Mouse (Mus musculus) erythroblast, embryonic 14.5 days (primary cell): ENCODE measurements around the gene Ing1. TPM values are rescaled to one million over a fixed set of nuclear protein-coding genes. Genes with fewer than 3 reads are reported as not detected.

Source experiments
- H3K27me3 ChIP-seq: 2 replicates; pipeline ENCODE4 v1.6.1; 2012; ENCODE audit warnings: inconsistent platforms; ENCODE audit not compliant: control insufficient read depth
- H3K36me3 ChIP-seq: 2 replicates; pipeline ENCODE4 v1.6.1; 2012; ENCODE audit warnings: mild to moderate bottlenecking, inconsistent platforms; ENCODE audit not compliant: control insufficient read depth
- H3K4me1 ChIP-seq: 2 replicates; pipeline ENCODE4 v1.6.1; 2012; ENCODE audit warnings: inconsistent platforms; ENCODE audit not compliant: control insufficient read depth
- H3K4me3 ChIP-seq: replicated peaks from 2 replicates; pipeline ENCODE3; 2012; ENCODE audit warnings: moderate library complexity, mild to moderate bottlenecking, inconsistent platforms
- H3K9me3 ChIP-seq: 2 replicates; pipeline ENCODE4 v1.6.1; 2012; ENCODE audit warnings: low read length, inconsistent platforms, mixed read lengths; ENCODE audit not compliant: control insufficient read depth
- GATA1 ChIP-seq: IDR thresholded peaks from 2 replicates; pipeline ENCODE4 v1.6.1; 2012; ENCODE audit warnings: low read length, inconsistent platforms, mixed read lengths
- TAL1 ChIP-seq: IDR thresholded peaks from 3 replicates; pipeline ENCODE4 v1.6.1; 2012; ENCODE audit warnings: low read length, inconsistent platforms, mixed read lengths
- polyA plus RNA-seq: library from polyadenylated mRNA; stranded (reverse); fragments of >175 nt; gene quantifications from 2 replicates; pipeline ENCODE4 v1.2.3, GENCODE M21; 2012

Ing1 gene
- polyA plus RNA-seq, 1 experiment = 4.3 TPM

DNA sequence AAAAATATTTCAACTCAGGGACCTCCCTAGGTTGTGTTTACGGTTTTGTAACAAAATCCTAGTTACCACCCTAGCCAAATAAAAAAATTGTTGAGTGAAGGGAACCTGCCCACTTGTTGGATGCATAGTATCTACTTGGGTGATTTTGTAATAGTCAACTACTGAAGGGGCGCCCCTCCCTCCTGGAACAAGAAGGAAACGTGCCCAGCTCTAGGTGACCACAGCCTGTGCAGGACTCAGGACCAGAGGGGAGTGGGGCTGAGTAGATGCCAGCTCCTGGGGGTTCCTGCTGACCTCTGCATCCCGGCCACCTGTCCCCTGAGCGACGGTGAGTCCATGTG is 37.3 kb upstream of the Ing1 start:
- peaks cover 84% of the 10 kb centered on the region for H3K36me3 ChIP-seq
- no peak for TF ChIP-seq GATA1
- TF ChIP-seq TAL1 = no peak
- peaks cover 23% of the 10 kb centered on the region for H3K4me1 ChIP-seq
- no peaks in the 10 kb centered on the region for H3K9me3 ChIP-seq
- no peaks in the 10 kb centered on the region for H3K27me3 ChIP-seq
- H3K4me3 ChIP-seq = no peak overlapping the region

- Histone ChIP-seq H3K36me3 (peaks cover 79% of the 10 kb centered on the region), H3K4me3 (no peak overlapping the region), H3K9me3 (no peaks in the 10 kb centered on the region), H3K27me3 (no peaks in the 10 kb centered on the region), H3K4me1 (peaks cover 16% of the 10 kb centered on the region)
- TF ChIP-seq GATA1 (no peak), TAL1 (no peak)
These were observed 36.7 kb upstream of the Ing1 start for GRCm38 (mm10) chr8:11518676-11519075.

DNA sequence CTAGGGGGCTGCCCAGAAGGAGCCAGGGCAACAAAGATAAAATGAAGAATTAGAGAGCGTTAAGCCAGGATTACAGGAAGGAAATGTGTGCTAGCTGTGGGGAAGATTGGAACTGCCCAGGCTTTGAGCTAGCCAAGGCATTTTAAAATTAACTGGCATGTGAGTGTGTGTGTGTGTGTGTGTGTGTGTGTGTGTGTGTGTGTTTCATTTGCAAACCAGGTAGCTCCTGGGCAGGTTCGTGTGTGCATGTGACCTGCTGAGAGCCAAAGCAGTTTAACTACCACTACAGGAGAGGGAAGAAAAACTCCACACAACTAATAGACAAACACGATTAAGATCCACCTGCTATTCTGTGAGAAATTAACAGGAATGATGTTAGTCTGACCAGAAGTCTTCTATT is 32.0 kb upstream of the Ing1 start:
- H3K36me3 ChIP-seq = peaks cover 60% of the 10 kb centered on the region
- TF ChIP-seq GATA1 = no peak
- no peak for TF ChIP-seq TAL1
- H3K27me3 ChIP-seq = no peaks in the 10 kb centered on the region
- H3K4me3 ChIP-seq = no peak overlapping the region
- H3K9me3 ChIP-seq = no peaks in the 10 kb centered on the region
- no peaks in the 10 kb centered on the region for H3K4me1 ChIP-seq

DNA sequence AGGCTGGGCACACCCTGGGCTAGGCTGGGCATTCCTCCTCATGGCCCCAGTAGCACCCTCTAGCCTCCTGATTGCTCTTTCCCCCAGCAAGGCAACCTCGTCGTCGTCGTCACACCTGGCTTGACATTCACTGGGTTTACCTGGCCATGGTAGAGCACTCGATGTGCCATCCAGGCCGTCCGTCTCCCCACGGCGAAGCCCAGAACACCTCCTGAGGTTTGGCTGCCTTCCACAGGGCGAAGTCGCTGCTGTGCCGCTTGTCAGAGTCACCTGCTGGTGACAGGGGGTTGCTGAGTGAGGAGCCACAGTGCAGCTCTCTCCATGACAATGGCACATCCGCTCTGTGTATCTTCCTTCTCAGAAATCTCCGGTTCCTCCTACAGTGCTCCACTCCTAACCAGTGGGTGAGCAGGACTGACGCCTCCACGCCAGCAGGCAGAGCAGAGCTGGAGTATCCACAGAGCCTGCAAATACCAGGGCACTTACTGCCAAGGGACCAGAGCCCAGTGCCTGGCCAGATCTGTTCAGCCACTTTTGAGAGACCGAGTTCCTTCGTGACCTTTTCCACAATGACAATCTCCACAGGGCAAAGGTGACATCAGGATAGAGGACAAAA is 25.1 kb upstream of the Ing1 start:
- H3K4me3 ChIP-seq = no peak overlapping the region
- H3K27me3 ChIP-seq = no peaks in the 10 kb centered on the region
- no peaks in the 10 kb centered on the region for H3K4me1 ChIP-seq
- H3K36me3 ChIP-seq = peaks cover 72% of the 10 kb centered on the region
- TF ChIP-seq TAL1 (no peak), GATA1 (no peak)
- peaks cover 13% of the 10 kb centered on the region for H3K9me3 ChIP-seq

DNA sequence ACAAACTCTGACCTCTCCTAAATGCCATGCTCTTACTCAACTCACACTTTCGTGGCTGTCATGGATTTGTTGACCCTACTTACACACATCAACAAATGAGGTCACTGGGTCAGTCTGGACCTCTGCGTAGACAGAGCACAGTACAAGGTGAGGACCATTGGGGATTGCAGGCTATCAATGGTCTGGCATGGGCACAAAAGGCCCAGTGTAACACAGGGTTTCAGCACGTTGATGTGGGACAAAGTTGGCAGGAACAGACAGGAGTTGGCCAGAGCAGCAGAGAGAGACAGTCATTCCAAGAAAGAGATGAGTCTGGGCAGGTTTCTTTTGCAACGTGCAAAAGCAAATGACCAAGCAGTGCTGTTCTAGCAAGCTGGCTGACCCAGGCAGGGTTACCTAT is 24.5 kb upstream of the Ing1 start:
- H3K9me3 ChIP-seq = peaks cover 13% of the 10 kb centered on the region
- peaks cover 73% of the 10 kb centered on the region for H3K36me3 ChIP-seq
- no peaks in the 10 kb centered on the region for H3K4me1 ChIP-seq
- no peak overlapping the region for H3K4me3 ChIP-seq
- TF ChIP-seq GATA1 (no peak), TAL1 (no peak)
- H3K27me3 ChIP-seq = no peaks in the 10 kb centered on the region

DNA sequence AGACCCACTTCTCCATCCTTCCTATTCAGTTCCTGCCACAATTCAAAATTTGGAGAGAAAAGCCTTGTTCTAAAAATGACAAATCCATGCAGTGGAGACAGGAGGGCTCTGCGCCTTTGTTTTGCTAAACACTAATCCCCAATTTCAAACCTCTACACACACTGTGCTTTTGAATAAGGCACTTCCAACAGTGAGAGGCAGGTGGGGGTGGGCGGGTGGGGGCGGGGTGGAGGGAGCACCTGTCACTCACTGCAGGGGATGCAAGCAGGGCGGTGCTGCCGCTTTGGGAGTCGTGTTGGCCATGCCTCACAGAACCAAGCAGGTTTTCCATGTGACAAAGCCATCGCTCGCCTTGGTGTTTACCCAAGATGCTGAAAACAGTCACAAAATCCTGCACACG is 20.9 kb upstream of the Ing1 start:
- Histone ChIP-seq H3K27me3 (no peaks in the 10 kb centered on the region), H3K4me3 (no peak overlapping the region), H3K4me1 (no peaks in the 10 kb centered on the region), H3K36me3 (peaks cover 77% of the 10 kb centered on the region), H3K9me3 (peaks cover 13% of the 10 kb centered on the region)
- no peak for TF ChIP-seq TAL1
- no peak for TF ChIP-seq GATA1

DNA sequence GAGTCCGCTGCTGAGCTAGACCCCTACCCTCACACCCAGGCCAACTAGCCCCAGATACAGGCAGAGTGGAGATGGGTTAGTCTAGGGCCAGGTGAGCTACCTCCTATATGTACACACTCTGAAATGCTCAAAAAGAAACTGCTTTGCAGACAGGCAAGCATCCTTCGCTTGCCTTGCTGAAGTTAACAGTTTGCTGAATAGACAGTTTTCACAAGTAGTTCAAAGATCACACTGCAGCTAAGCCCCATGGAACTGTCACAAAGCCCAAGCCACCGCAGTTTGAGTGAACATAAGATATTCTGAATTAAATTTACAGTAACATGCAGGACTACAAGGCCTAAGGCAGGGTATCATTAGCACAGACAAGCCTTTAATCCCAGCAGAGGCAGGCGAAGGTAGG is 16.3 kb upstream of the Ing1 start:
- Histone ChIP-seq H3K36me3 (peaks cover 76% of the 10 kb centered on the region), H3K27me3 (no peaks in the 10 kb centered on the region)

DNA sequence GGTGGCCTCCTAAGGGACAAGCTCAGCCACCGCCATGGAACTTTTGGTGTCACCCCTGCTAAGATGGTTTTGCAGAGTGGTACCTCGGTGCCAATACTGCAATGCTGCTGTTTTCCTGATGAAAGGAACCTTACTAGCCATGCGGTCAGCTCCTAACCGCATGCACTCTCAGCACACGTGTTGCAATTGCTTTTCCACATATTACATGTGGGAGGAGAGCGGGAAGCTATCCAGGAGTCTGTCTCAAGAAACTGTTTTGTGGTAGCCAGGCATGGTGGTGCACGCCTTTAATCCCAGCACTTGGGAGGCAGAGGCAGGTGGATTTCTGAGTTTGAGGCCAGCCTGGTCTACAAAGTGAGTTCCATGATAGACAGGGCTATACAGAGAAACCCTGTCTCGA is 15.2 kb upstream of the Ing1 start:
- no peak overlapping the region for H3K4me3 ChIP-seq
- no peaks in the 10 kb centered on the region for H3K4me1 ChIP-seq
- TF ChIP-seq TAL1 = no peak
- TF ChIP-seq GATA1 = no peak
- no peaks in the 10 kb centered on the region; the same call in 1 of the 2 replicates for H3K9me3 ChIP-seq
- H3K27me3 ChIP-seq = no peaks in the 10 kb centered on the region
- peaks cover 73% of the 10 kb centered on the region for H3K36me3 ChIP-seq

More for the DNA sequence above, 16.3 kb upstream of the Ing1 start:
- H3K9me3 ChIP-seq = no peaks in the 10 kb centered on the region; the same call in 1 of the 2 replicates
- TF ChIP-seq GATA1 (no peak), TAL1 (no peak)
- H3K4me3 ChIP-seq = no peak overlapping the region
- no peaks in the 10 kb centered on the region for H3K4me1 ChIP-seq

- Histone ChIP-seq H3K4me1 (peaks cover 2% of the 10 kb centered on the region), H3K36me3 (peaks cover 77% of the 10 kb centered on the region), H3K27me3 (no peaks in the 10 kb centered on the region), H3K4me3 (no peak overlapping the region), H3K9me3 (no peaks in the 10 kb centered on the region; the same call in 1 of the 2 replicates)
- TF ChIP-seq TAL1 (no peak), GATA1 (no peak)
These were observed 13.3 kb upstream of the Ing1 start for GRCm38 (mm10) chr8:11542031-11542430.

DNA sequence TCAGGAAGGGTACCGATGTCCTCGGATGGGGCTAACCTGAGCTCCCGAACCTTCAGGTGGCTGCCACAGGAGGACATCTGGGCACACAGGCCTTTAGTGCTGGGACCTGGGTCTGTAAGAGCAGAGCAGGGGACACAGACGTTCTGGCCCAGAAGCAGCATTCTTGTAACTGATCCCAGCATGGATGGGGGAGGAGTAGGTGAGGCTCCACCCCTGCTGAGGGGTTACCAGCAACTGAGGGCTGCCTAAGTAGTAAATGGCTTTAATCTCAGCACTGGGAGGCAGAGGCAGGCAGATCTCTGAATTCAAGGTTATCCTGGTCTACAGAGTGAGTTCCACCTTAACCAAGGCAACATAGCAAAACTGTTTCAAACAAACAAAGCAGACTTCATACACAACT is 12.5 kb upstream of the Ing1 start:
- Histone ChIP-seq H3K9me3 (no peaks in the 10 kb centered on the region; the same call in 1 of the 2 replicates), H3K4me3 (no peak overlapping the region), H3K36me3 (peaks cover 78% of the 10 kb centered on the region), H3K27me3 (no peaks in the 10 kb centered on the region), H3K4me1 (peaks cover 6% of the 10 kb centered on the region)
- TF ChIP-seq TAL1 (no peak), GATA1 (no peak)
